Mouse (Mus musculus) embryonic facial prominence, embryonic 12.5 days (tissue): Measurements from ENCODE around the gene Tmem265. TPM values are rescaled to one million over a fixed set of nuclear protein-coding genes. Genes with fewer than 3 reads are reported as not detected.

Experiments
- ATAC-seq: fragments of 200-750 bp; cut with Nextera tagmentation; 2 replicates; pipeline ENCODE4 v1.8.0; 2017; ENCODE audit not compliant: insufficient number of reproducible peaks, insufficient read depth, low FRiP score, low TSS enrichment
- H3K27ac ChIP-seq: fragments of 300-500 bp; sonication (generic); 2 replicates; pipeline ENCODE4 v1.5.1; 2016; ENCODE audit warnings: mild to moderate bottlenecking
- H3K27me3 ChIP-seq: fragments of 300-500 bp; sonication (generic); 2 replicates; pipeline ENCODE4 v1.6.1; 2016; ENCODE audit warnings: mild to moderate bottlenecking, moderate library complexity
- H3K36me3 ChIP-seq: fragments of 300-500 bp; sonication (generic); 2 replicates; pipeline ENCODE4 v1.6.1; 2016; ENCODE audit warnings: mild to moderate bottlenecking
- H3K4me1 ChIP-seq: fragments of 300-500 bp; sonication (generic); 2 replicates; pipeline ENCODE4 v1.6.1; 2016
- H3K4me2 ChIP-seq: fragments of 300-500 bp; sonication (generic); replicated peaks from 2 replicates; pipeline ENCODE4 v1.6.1; 2016; ENCODE audit warnings: mild to moderate bottlenecking, moderate library complexity
- H3K4me3 ChIP-seq: fragments of 300-500 bp; sonication (generic); 2 replicates; pipeline ENCODE4 v1.5.1; 2016; ENCODE audit warnings: mild to moderate bottlenecking
- H3K9ac ChIP-seq: fragments of 300-500 bp; sonication (generic); 2 replicates; pipeline ENCODE4 v1.6.1; 2016; ENCODE audit warnings: mild to moderate bottlenecking, moderate library complexity
- H3K9me3 ChIP-seq: fragments of 300-500 bp; sonication (generic); 2 replicates; pipeline ENCODE4 v1.6.1; 2016; ENCODE audit warnings: mild to moderate bottlenecking, moderate library complexity
- whole genome bisulfite sequencing: fragments of 180-500 bp; shearing (Covaris S2); methylation state at CpG from one replicate; pipeline ENCODE4 v1.1.7; 2016; 5-methylcytosine and 5-hydroxymethylcytosine counted together
- polyA plus RNA-seq: library from polyadenylated mRNA; unstranded; fragments of >200 nt; fragmentation: Nextera tagmentation; extraction: Ambion mirVana; gene quantifications from 2 replicates; pipeline ENCODE4 v1.2.1, GENCODE M21; 2016

The Tmem265 gene
- polyA plus RNA-seq, 1 experiment from 2014 or later: 4.8 TPM

- peaks cover 13% of the 10 kb centered on the region for H3K4me1 ChIP-seq
- no peak for ATAC-seq
- H3K4me3 ChIP-seq: peak overlapping the region; percentile 98
- H3K9ac ChIP-seq: peak overlapping the region; percentile 96
- no peaks in the 10 kb centered on the region for H3K27me3 ChIP-seq
- peaks cover 42% of the 10 kb centered on the region for H3K36me3 ChIP-seq
- 16% methylated on average over 8 of the region's 8 CpGs for WGBS
- H3K4me2 ChIP-seq: peak overlapping the region; percentile 86
- peaks cover 5% of the 10 kb centered on the region; the same call in 1 of the 2 replicates for H3K9me3 ChIP-seq
- peak overlapping the region; percentile 82 for H3K27ac ChIP-seq
Observed at GRCm38 (mm10) chr7:127614091-127614490, 52.9 kb downstream of the Tmem265 start.

GRCm38 (mm10) chr7:127614511-127614890 is 53.3 kb downstream of the Tmem265 start:
- WGBS: 1% methylated on average over 42 of the region's 44 CpGs
- peak; percentile 19; the same call in 1 of the 2 replicates for ATAC-seq
- H3K27ac ChIP-seq: peak overlapping the region; percentile 82
- H3K4me3 ChIP-seq: peak overlapping the region; percentile 98
- H3K4me2 ChIP-seq: peak overlapping the region; percentile 86
- H3K9ac ChIP-seq: peak overlapping the region; percentile 96
- H3K9me3 ChIP-seq: peaks cover 5% of the 10 kb centered on the region; the same call in 1 of the 2 replicates
- peaks cover 38% of the 10 kb centered on the region for H3K36me3 ChIP-seq
- peaks cover 13% of the 10 kb centered on the region for H3K4me1 ChIP-seq
- no peaks in the 10 kb centered on the region for H3K27me3 ChIP-seq

- H3K4me1 ChIP-seq: peaks cover 13% of the 10 kb centered on the region
- H3K27me3 ChIP-seq: no peaks in the 10 kb centered on the region
- peak within 1 kb of the TSS; percentile 82 for H3K27ac ChIP-seq
- H3K4me2 ChIP-seq: peak within 1 kb of the TSS; percentile 86
- peak; percentile 88 for ATAC-seq
- peaks cover 5% of the 10 kb centered on the region; the same call in 1 of the 2 replicates for H3K9me3 ChIP-seq
- WGBS: under 1% methylated on average over 48 of the region's 50 CpGs
- H3K4me3 ChIP-seq: peak within 1 kb of the TSS; percentile 98
- peak within 1 kb of the TSS; percentile 96 for H3K9ac ChIP-seq
- peaks cover 31% of the 10 kb centered on the region for H3K36me3 ChIP-seq
Observed at GRCm38 (mm10) chr7:127614891-127615843, 54.0 kb downstream of the Tmem265 start, which contains the start of gene Zfp629. Gene Zfp629 (minus strand): TSS chr7:127615797.

GRCm38 (mm10) chr7:127616336-127616735 is 55.1 kb downstream of the Tmem265 start:
- Histone ChIP-seq H3K36me3 (peaks cover 20% of the 10 kb centered on the region), H3K27ac (no peak overlapping the region), H3K9ac (no peak overlapping the region), H3K4me1 (peaks cover 13% of the 10 kb centered on the region), H3K4me3 (no peak overlapping the region), H3K4me2 (peak overlapping the region; percentile 86; the same call in 1 of the 2 replicates), H3K9me3 (peaks cover 5% of the 10 kb centered on the region; the same call in 1 of the 2 replicates), H3K27me3 (no peaks in the 10 kb centered on the region)
- no peak for ATAC-seq
- 80% methylated on average over 1 of the region's 1 CpGs for WGBS

Other genes with a start within 250 kb of the Tmem265 start
- 22.3 and 22.5 TPM in 2 replicates for gene Zfp768, start 215.8 kb upstream of the Tmem265 start, polyA plus RNA-seq
- gene Zfp747, start 185.3 kb upstream of the Tmem265 start, polyA plus RNA-seq: 9.3 and 10.5 TPM in 2 replicates
- 6.0 and 6.9 TPM in 2 replicates for gene 9130019O22Rik, start 174.2 kb upstream of the Tmem265 start, polyA plus RNA-seq
- gene E430018J23Rik, start 167.8 kb upstream of the Tmem265 start, polyA plus RNA-seq: 6.9 and 7.8 TPM in 2 replicates
- 7.9 and 8.5 TPM in 2 replicates for gene Zfp764, start 154.6 kb upstream of the Tmem265 start, polyA plus RNA-seq
- gene Zfp688, start 139.3 kb upstream of the Tmem265 start, polyA plus RNA-seq: 25.0 and 28.4 TPM in 2 replicates
- gene Zfp689, start 112.2 kb upstream of the Tmem265 start, polyA plus RNA-seq: 16.5 and 16.7 TPM in 2 replicates
- gene Prr14, start 101.8 kb upstream of the Tmem265 start, polyA plus RNA-seq: 47.5 and 48.7 TPM in 2 replicates
- 14.6 and 14.8 TPM in 2 replicates for gene Fbrs, start 82.2 kb upstream of the Tmem265 start, polyA plus RNA-seq
- 88.0 and 88.4 TPM in 2 replicates for gene Srcap, start 49.4 kb upstream of the Tmem265 start, polyA plus RNA-seq
- 16.9 and 17.2 TPM in 2 replicates for gene Gm42715, start 41.8 kb upstream of the Tmem265 start, polyA plus RNA-seq
- 39.3 and 42.9 TPM in 2 replicates for gene Phkg2, start 11.9 kb downstream of the Tmem265 start, polyA plus RNA-seq
- 11.0 and 11.3 TPM in 2 replicates for gene Ccdc189, start 27.2 kb downstream of the Tmem265 start, polyA plus RNA-seq
- 63.0 and 66.2 TPM in 2 replicates for gene Rnf40, start 27.4 kb downstream of the Tmem265 start, polyA plus RNA-seq
- 24.6 and 25.1 TPM in 2 replicates for gene Zfp629, start 54.4 kb downstream of the Tmem265 start, polyA plus RNA-seq
- gene Bcl7c, start 147.5 kb downstream of the Tmem265 start, polyA plus RNA-seq: 127 and 141 TPM in 2 replicates
- 27.7 and 30.5 TPM in 2 replicates for gene Ctf1, start 151.3 kb downstream of the Tmem265 start, polyA plus RNA-seq
- gene Ctf2, start 170.8 kb downstream of the Tmem265 start, polyA plus RNA-seq: 0.55 and 0.68 TPM in 2 replicates
- 11.8 and 11.9 TPM in 2 replicates for gene Fbxl19, start 183.2 kb downstream of the Tmem265 start, polyA plus RNA-seq
- 16.7 and 17.5 TPM in 2 replicates for gene Orai3, start 208.4 kb downstream of the Tmem265 start, polyA plus RNA-seq
- gene Setd1a, start 215.3 kb downstream of the Tmem265 start, polyA plus RNA-seq: 25.5 and 26.5 TPM in 2 replicates
- not detected in 2 replicates for gene Gm49388, start 224.2 kb downstream of the Tmem265 start, polyA plus RNA-seq
- gene Hsd3b7, start 239.2 kb downstream of the Tmem265 start, polyA plus RNA-seq: 10.3 and 10.9 TPM in 2 replicates